Mouse (Mus musculus) cortical plate, adult 2 months (tissue): ENCODE measurements around the gene Rgs13. TPM values are rescaled to one million over a fixed set of nuclear protein-coding genes. Genes with fewer than 3 reads are reported as not detected.

Source experiments
- H3K27ac ChIP-seq: fragments of 200-500 bp; 2 replicates; pipeline ENCODE4 v1.5.1; 2012; ENCODE audit warnings: low read length, control low read depth, inconsistent platforms; ENCODE audit not compliant: insufficient read depth
- H3K4me1 ChIP-seq: fragments of 200-500 bp; 2 replicates; pipeline ENCODE4 v1.6.1; 2011; ENCODE audit warnings: low read length; ENCODE audit not compliant: control insufficient read depth, insufficient read depth
- H3K4me3 ChIP-seq: fragments of 200-500 bp; 2 replicates; pipeline ENCODE4 v1.5.1; 2011; ENCODE audit warnings: mild to moderate bottlenecking, low read length, control low read depth; ENCODE audit not compliant: insufficient read depth
- CTCF ChIP-seq: fragments of 200-500 bp; IDR thresholded peaks from 2 replicates; pipeline ENCODE4 v1.5.1; 2011; ENCODE audit warnings: mild to moderate bottlenecking, control low read depth, low read length; ENCODE audit not compliant: insufficient read depth; ENCODE audit errors: extremely low read depth
- POLR2A ChIP-seq: fragments of 200-500 bp; IDR thresholded peaks from 2 replicates; pipeline ENCODE4 v1.6.1; 2011; ENCODE audit warnings: mild to moderate bottlenecking, low read length, control low read depth; ENCODE audit not compliant: insufficient read depth; ENCODE audit errors: extremely low read depth
- polyA plus RNA-seq: library from polyadenylated mRNA; depleted of rRNA; stranded (reverse); fragments of >200 nt; gene quantifications from 2 replicates; pipeline ENCODE4 v1.2.3, GENCODE M21; 2012

Rgs13 gene
- polyA plus RNA-seq, 1 experiment, result 0.15 TPM

DNA sequence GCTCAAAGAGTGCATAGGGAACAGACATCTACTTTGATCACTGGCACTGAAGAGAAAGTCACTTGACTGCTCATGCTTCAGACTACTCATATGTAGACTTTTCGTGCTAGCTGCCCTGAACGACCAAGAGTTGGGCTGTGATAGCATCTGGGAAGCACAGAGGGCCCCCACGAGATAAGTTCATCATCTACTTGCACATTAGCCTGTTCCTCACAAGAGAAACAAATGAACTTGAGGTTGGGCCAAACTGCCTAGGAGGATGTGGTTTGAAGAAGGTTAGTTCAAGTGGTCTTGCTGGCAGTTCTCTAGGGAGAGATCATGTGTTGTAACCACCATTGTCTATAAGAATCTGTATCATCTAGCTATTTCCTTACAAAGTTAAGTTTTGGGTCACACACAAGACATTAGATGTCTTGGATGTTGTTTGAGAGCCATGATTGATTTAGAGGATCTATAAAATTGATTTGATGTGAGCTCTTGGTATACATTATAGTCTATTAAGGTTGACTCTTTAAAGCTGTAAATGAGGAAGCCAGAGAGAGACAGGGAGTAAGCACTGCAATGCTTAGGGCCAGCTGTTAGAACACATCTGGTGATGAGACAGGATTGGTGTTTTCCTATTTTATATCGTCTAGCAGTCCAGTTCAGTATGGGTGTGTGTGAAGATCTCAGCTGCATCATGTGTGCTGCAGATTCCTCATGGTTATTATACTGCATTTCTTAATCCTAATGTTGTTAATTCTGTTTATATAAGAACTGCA lies 8.0 kb upstream of the Rgs13 start:
- Histone ChIP-seq H3K4me3 (no peak overlapping the region), H3K4me1 (no peaks in the 10 kb centered on the region; the same call in 1 of the 2 replicates), H3K27ac (no peak overlapping the region)
- no peak for TF ChIP-seq POLR2A
- TF ChIP-seq CTCF, result no peak

DNA sequence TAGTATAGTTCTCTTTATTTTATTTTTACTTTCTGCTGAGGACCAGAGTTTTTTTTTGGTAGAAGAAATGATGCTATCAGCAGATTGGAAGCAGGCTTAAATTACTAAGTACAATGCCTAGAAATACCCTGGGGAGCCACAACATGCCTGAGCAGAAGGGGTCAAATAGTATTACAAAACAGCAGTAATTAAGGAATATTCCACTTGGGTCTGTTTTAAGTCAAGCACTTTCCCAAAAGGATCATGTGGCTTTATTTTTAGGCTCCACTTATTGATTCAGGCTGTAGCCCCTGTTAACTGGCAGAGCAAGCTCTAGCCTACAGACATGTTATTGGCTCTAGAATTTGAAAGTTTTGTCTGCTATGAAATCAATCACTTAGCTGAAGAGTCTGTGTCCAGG lies 6.5 kb upstream of the Rgs13 start:
- H3K27ac ChIP-seq, result no peak overlapping the region
- no peaks in the 10 kb centered on the region for H3K4me1 ChIP-seq
- H3K4me3 ChIP-seq, result no peak overlapping the region
- no peak for TF ChIP-seq POLR2A
- TF ChIP-seq CTCF, result no peak

GRCm38 (mm10) chr1:144179559-144179958 lies 2.4 kb upstream of the Rgs13 start:
- H3K4me3 ChIP-seq, result no peak overlapping the region
- H3K4me1 ChIP-seq, result no peaks in the 10 kb centered on the region
- TF ChIP-seq POLR2A, result no peak
- TF ChIP-seq CTCF, result no peak

GRCm38 (mm10) chr1:144178281-144178957 lies 1.2 kb upstream of the Rgs13 start:
- no peak for TF ChIP-seq CTCF
- TF ChIP-seq POLR2A, result no peak
- H3K4me1 ChIP-seq, result no peaks in the 10 kb centered on the region
- H3K27ac ChIP-seq, result no peak overlapping the region
- no peak overlapping the region for H3K4me3 ChIP-seq

More at GRCm38 (mm10) chr1:144179559-144179958, 2.4 kb upstream of the Rgs13 start:
- H3K27ac ChIP-seq, result no peak overlapping the region

GRCm38 (mm10) chr1:144177620-144178019 lies 448 bp upstream of the Rgs13 start:
- Histone ChIP-seq H3K4me1 (no peaks in the 10 kb centered on the region), H3K4me3 (no peak overlapping the region), H3K27ac (no peak overlapping the region)
- TF ChIP-seq CTCF (no peak), POLR2A (no peak)

GRCm38 (mm10) chr1:144174760-144175159 lies 2.4 kb downstream of the Rgs13 start:
- Histone ChIP-seq H3K4me3 (no peak overlapping the region), H3K27ac (no peak overlapping the region), H3K4me1 (no peaks in the 10 kb centered on the region)
- TF ChIP-seq CTCF, result no peak
- TF ChIP-seq POLR2A, result no peak

DNA sequence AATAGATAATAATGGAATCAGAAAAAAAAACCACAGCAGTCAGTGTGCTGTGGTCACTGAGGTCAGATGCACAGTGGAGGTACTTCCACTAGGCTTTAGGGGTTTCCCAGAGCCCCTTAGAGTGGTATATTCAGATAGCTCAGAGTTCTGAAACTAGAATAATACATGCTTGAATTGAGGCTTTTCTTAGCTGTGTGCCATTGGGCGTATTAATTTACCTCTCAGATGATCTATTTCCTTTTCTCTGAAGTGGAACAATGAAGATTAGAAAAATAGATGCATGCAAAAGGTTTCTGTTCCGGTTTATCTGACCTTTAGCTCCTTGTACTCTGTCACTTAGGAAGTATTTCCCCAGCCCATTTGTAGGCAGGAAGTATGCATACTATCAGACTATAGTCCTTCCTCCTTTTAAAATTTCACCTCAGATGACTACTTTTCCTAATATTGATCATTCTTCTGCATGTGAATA lies 3.6 kb downstream of the Rgs13 start:
- Histone ChIP-seq H3K4me1 (no peaks in the 10 kb centered on the region), H3K27ac (no peak overlapping the region), H3K4me3 (no peak overlapping the region)
- TF ChIP-seq POLR2A (no peak), CTCF (no peak)

GRCm38 (mm10) chr1:144168921-144169320 lies 8.3 kb downstream of the Rgs13 start:
- Histone ChIP-seq H3K4me1 (no peaks in the 10 kb centered on the region), H3K27ac (no peak overlapping the region), H3K4me3 (no peak overlapping the region)
- TF ChIP-seq CTCF (no peak), POLR2A (no peak)

GRCm38 (mm10) chr1:144167761-144168160 lies 9.4 kb downstream of the Rgs13 start:
- no peak overlapping the region for H3K27ac ChIP-seq
- no peak overlapping the region for H3K4me3 ChIP-seq
- H3K4me1 ChIP-seq, result no peaks in the 10 kb centered on the region
- TF ChIP-seq CTCF (no peak), POLR2A (no peak)

DNA sequence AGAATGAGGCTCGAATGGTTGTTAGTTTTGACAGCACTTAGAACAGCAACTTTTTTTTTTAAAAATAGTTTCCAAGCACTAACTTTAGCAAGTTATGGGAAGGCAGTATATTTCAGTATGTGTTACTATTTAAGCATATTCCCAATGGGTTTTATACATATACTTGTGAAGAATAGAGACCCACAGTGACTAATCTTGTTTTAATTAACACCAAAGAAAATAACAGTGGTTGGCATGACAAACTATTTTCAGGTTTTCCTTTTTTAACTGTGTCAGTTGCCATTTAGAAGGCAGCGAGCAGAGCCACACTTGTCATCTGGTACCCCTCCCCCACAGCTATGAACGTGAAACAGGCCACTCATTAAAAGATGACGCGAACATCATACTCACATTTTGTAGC lies 10.3 kb downstream of the Rgs13 start:
- Histone ChIP-seq H3K4me3 (no peak overlapping the region), H3K27ac (no peak overlapping the region), H3K4me1 (no peaks in the 10 kb centered on the region)
- no peak for TF ChIP-seq POLR2A
- no peak for TF ChIP-seq CTCF
